Mouse (Mus musculus) liver, adult 2 months (tissue): ENCODE data around the gene Raly.

Experiments used
- CTCF ChIP-seq: fragments of 200-500 bp; IDR thresholded peaks from 2 replicates; pipeline ENCODE4 v1.5.1; 2011; ENCODE audit warnings: low read depth, low read length, control low read depth
- POLR2A ChIP-seq: fragments of 200-500 bp; IDR thresholded peaks from 2 replicates; pipeline ENCODE4 v1.6.1; 2011; ENCODE audit warnings: low read length, control low read depth; ENCODE audit not compliant: insufficient read depth; ENCODE audit errors: extremely low read depth

- TF ChIP-seq CTCF (no peak), POLR2A (no peak)
These were observed 1.5 kb upstream of the Raly start for GRCm38 (mm10) chr2:154789381-154789780.
